Mouse (Mus musculus): Measurements from ENCODE around the gene Ptx3. TPM values are rescaled to one million over a fixed set of nuclear protein-coding genes. Genes with fewer than 3 reads are reported as not detected.

Ptx3 gene
- polyA plus RNA-seq, 1 experiment from 2014 or later: 39.4 TPM

GRCm38 (mm10) chr3:66240476-66240875 lies 20.8 kb downstream of the Ptx3 start:
- H3K27ac ChIP-seq: no peak overlapping the region
- no peak overlapping the region for H3K4me3 ChIP-seq
- H3K27me3 ChIP-seq: no peaks in the 10 kb centered on the region
- no peak overlapping the region for H3K4me2 ChIP-seq (replicated peaks)
- no peaks in the 10 kb centered on the region for H3K36me3 ChIP-seq
- no peak for ATAC-seq (ENCODE audit: low FRiP score)
- no peaks in the 10 kb centered on the region for H3K9me3 ChIP-seq (replicated peaks)
- no peaks in the 10 kb centered on the region for H3K4me1 ChIP-seq
- no peak overlapping the region for H3K9ac ChIP-seq

- H3K4me1 ChIP-seq: no peaks in the 10 kb centered on the region
- no peaks in the 10 kb centered on the region for H3K9me3 ChIP-seq (replicated peaks)
- no peak for ATAC-seq (ENCODE audit: low FRiP score)
- no peak overlapping the region for H3K27ac ChIP-seq
- no peak overlapping the region for H3K4me3 ChIP-seq
- no peak overlapping the region for H3K9ac ChIP-seq
- no peaks in the 10 kb centered on the region for H3K36me3 ChIP-seq
- no peak overlapping the region for H3K4me2 ChIP-seq (replicated peaks)
- WGBS: 73% methylated on average over 7 of the region's 7 CpGs
- H3K27me3 ChIP-seq: no peaks in the 10 kb centered on the region
Measured at GRCm38 (mm10) chr3:66251842-66252241, 32.1 kb downstream of the Ptx3 start.

GRCm38 (mm10) chr3:66254504-66255105 lies 34.9 kb downstream of the Ptx3 start:
- 83% methylated on average over 9 of the region's 9 CpGs for whole genome bisulfite sequencing
- no peak for ATAC-seq (ENCODE audit: low FRiP score)
- no peaks in the 10 kb centered on the region for H3K36me3 ChIP-seq
- no peaks in the 10 kb centered on the region for H3K4me1 ChIP-seq
- no peak overlapping the region for H3K9ac ChIP-seq
- H3K27me3 ChIP-seq: no peaks in the 10 kb centered on the region
- H3K4me3 ChIP-seq: no peak overlapping the region
- no peaks in the 10 kb centered on the region for H3K9me3 ChIP-seq (replicated peaks)
- H3K27ac ChIP-seq: no peak overlapping the region
- no peak overlapping the region for H3K4me2 ChIP-seq (replicated peaks)

DNA sequence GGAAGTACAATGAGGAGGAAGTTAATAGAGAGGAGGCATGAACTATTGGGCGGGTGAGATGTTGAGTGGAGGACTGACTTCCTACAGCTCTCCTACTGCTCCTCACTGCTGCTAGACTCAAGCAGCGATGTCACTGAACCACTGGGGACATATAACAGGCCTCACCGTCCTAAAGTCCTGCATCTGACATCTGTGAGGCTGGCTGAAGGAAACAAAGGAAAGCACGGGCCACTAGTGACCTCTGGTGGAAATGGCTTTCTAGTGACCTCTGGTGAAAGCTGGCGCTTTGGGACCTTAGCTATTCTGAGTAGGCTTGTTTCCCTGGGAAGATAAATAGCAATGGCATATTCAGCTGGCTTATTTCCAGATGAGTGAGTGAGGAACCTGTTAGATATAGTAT lies 42.6 kb downstream of the Ptx3 start:
- WGBS: 33% methylated on average over 5 of the region's 5 CpGs
- H3K36me3 ChIP-seq: no peaks in the 10 kb centered on the region
- no peaks in the 10 kb centered on the region for H3K9me3 ChIP-seq (replicated peaks)
- no peak overlapping the region for H3K4me2 ChIP-seq (replicated peaks)
- no peak overlapping the region for H3K27ac ChIP-seq
- H3K9ac ChIP-seq: no peak overlapping the region
- H3K4me3 ChIP-seq: no peak overlapping the region
- no peaks in the 10 kb centered on the region for H3K27me3 ChIP-seq
- no peak for ATAC-seq (ENCODE audit: low FRiP score)
- H3K4me1 ChIP-seq: no peaks in the 10 kb centered on the region

DNA sequence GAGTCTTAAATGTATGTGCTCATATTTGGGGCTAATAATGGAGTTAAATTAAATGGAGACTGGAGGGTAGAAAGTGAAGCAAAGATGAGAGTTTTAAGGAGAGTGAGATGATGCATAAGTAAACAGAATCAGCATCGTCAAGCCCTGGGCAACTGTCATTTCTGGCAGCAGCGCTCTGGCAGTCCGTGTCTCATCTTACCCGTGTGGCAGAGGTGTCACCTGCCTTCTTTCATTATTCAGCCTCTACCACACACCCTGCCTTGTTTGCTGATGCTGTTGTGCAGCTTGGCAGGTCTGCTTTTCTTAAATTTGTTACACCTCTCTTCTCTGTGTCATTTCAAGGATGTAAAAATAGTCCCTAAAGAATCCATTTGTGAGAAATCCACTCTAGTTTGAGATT lies 43.6 kb downstream of the Ptx3 start:
- Histone ChIP-seq H3K4me1 (no peaks in the 10 kb centered on the region), H3K27ac (no peak overlapping the region), H3K27me3 (no peaks in the 10 kb centered on the region), H3K36me3 (no peaks in the 10 kb centered on the region), H3K4me3 (no peak overlapping the region), H3K4me2 (replicated peaks) (no peak overlapping the region), H3K9ac (no peak overlapping the region), H3K9me3 (replicated peaks) (no peaks in the 10 kb centered on the region)
- ATAC-seq (ENCODE audit: low FRiP score): no peak
- WGBS: 80% methylated on average over 4 of the region's 4 CpGs

Other genes starting within 250 kb of the Ptx3 start
- gene Veph1, start 76.9 kb downstream of the Ptx3 start, polyA plus RNA-seq (2016; fragmentation: Nextera tagmentation; extraction: Ambion mirVana): 20.1 and 21.8 TPM in 2 replicates